Mouse (Mus musculus) myocyte (in vitro differentiated cells): ENCODE measurements at regions not wholly inside any gene's neighbourhood (a gene's known extent, or its start where the extent isn't known, plus 50 kb on each side); places are given as distances from the start of the nearest gene placed in this dataset.

Source experiments
- H3K27me3 ChIP-seq: one replicate; pipeline ENCODE4 v1.6.1; 2011; ENCODE audit not compliant: control insufficient read depth, insufficient read depth, insufficient read length
- H3K36me3 ChIP-seq: one replicate; pipeline ENCODE4 v1.6.1; 2011; ENCODE audit not compliant: control insufficient read depth, insufficient read depth
- H3K4me2 ChIP-seq: one replicate; pipeline ENCODE4 v1.6.1; 2011; ENCODE audit warnings: low read depth, control low read depth
- H3K4me3 ChIP-seq: one replicate; pipeline ENCODE4 v1.5.1; 2011; ENCODE audit warnings: mild to moderate bottlenecking, control low read depth, moderate library complexity
- H3K79me2 ChIP-seq: one replicate; pipeline ENCODE4 v1.6.1; 2011; ENCODE audit not compliant: control insufficient read depth, insufficient read depth
- H3ac ChIP-seq: one replicate; pipeline ENCODE4 v1.6.1; 2011; ENCODE audit not compliant: control insufficient read depth, insufficient read length
- CEBPB ChIP-seq: IDR thresholded peaks from 2 replicates; pipeline ENCODE4 v1.6.1; 2011; ENCODE audit warnings: mild to moderate bottlenecking, moderate library complexity; ENCODE audit not compliant: poor library complexity, insufficient read depth, severe bottlenecking
- E2F4 ChIP-seq: IDR thresholded peaks from one replicate; pipeline ENCODE4 v1.6.1; 2011; ENCODE audit warnings: mild to moderate bottlenecking, control low read depth, moderate library complexity; ENCODE audit not compliant: insufficient read depth
- MAX ChIP-seq: IDR thresholded peaks from one replicate; pipeline ENCODE4 v1.6.1; 2011; ENCODE audit warnings: low read depth, mild to moderate bottlenecking, control low read depth
- MYOD1 ChIP-seq, 3 experiments: IDR thresholded peaks; one replicate each; pipeline ENCODE4 v1.6.1; 2011; ENCODE audit warnings: control low read depth in 2 of 3, low read depth in 2 of 3, mild to moderate bottlenecking in 2 of 3, moderate library complexity in 1 of 3; ENCODE audit not compliant: insufficient read length in 2 of 3, control insufficient read depth in 1 of 3
- MYOG ChIP-seq, 3 experiments: IDR thresholded peaks; one replicate each; pipeline ENCODE4 v1.6.1; 2011; ENCODE audit warnings: control low read depth in 2 of 3, low read depth in 2 of 3, mild to moderate bottlenecking in 2 of 3; ENCODE audit not compliant: insufficient read length in 2 of 3, control insufficient read depth in 1 of 3, insufficient read depth in 1 of 3
- POLR2A ChIP-seq: IDR thresholded peaks from one replicate; pipeline ENCODE4 v1.6.1; 2011; ENCODE audit warnings: low read depth, mild to moderate bottlenecking, control low read depth, moderate library complexity; ENCODE audit not compliant: insufficient read length
- POLR2AphosphoS2 ChIP-seq: IDR thresholded peaks from one replicate; pipeline ENCODE4 v1.6.1; 2011; ENCODE audit warnings: low read depth, control low read depth; ENCODE audit not compliant: insufficient read length
- REST ChIP-seq: IDR thresholded peaks from one replicate; pipeline ENCODE4 v1.6.1; 2011; ENCODE audit warnings: mild to moderate bottlenecking, control low read depth, moderate library complexity; ENCODE audit not compliant: insufficient read depth, insufficient read length
- SRF ChIP-seq: IDR thresholded peaks from one replicate; pipeline ENCODE4 v1.6.1; 2011; ENCODE audit warnings: low read depth; ENCODE audit not compliant: control insufficient read depth, insufficient read length
- TCF12 ChIP-seq: IDR thresholded peaks from one replicate; pipeline ENCODE4 v1.6.1; 2011; ENCODE audit warnings: mild to moderate bottlenecking, control low read depth; ENCODE audit not compliant: poor library complexity, insufficient read depth, severe bottlenecking
- TCF3 ChIP-seq: IDR thresholded peaks from one replicate; pipeline ENCODE4 v1.6.1; 2011; ENCODE audit warnings: low read depth, control low read depth; ENCODE audit not compliant: insufficient read length
- USF1 ChIP-seq: IDR thresholded peaks from one replicate; pipeline ENCODE4 v1.6.1; 2011; ENCODE audit warnings: low read depth, mild to moderate bottlenecking, control low read depth, moderate library complexity

GRCm38 (mm10) chr1:165086131-165086530 is 74.4 kb downstream of the Tbx19 start:
- H3K79me2 ChIP-seq, result no peaks in the 10 kb centered on the region
- no peak overlapping the region for H3ac ChIP-seq
- no peaks in the 10 kb centered on the region for H3K36me3 ChIP-seq
- H3K27me3 ChIP-seq, result no peaks in the 10 kb centered on the region
- no peak overlapping the region for H3K4me2 ChIP-seq
- no peak for TF ChIP-seq MYOG (IDR thresholded peaks at IDR 0.05; ENCODE audit: control insufficient read depth in 1 of 3, insufficient read depth in 1 of 3, insufficient read length in 2 of 3, low read depth in 2 of 3)
- no peak for TF ChIP-seq CEBPB
- TF ChIP-seq TCF3, result no peak
- no peak for TF ChIP-seq MYOD1 (IDR thresholded peaks at IDR 0.05; ENCODE audit: control insufficient read depth in 1 of 3, insufficient read length in 2 of 3, low read depth in 2 of 3)
- no peak for TF ChIP-seq REST
- TF ChIP-seq POLR2AphosphoS2, result no peak
- no peak for TF ChIP-seq POLR2A
- no peak for TF ChIP-seq E2F4
- no peak for TF ChIP-seq USF1
- TF ChIP-seq MAX, result no peak
- TF ChIP-seq SRF, result no peak
- no peak overlapping the region for H3K4me3 ChIP-seq

- no peak overlapping the region for H3ac ChIP-seq
Measured at GRCm38 (mm10) chr1:165084753-165085152, 75.8 kb downstream of the Tbx19 start.

GRCm38 (mm10) chr1:165084179-165084578 is 76.4 kb downstream of the Tbx19 start:
- Histone ChIP-seq H3K4me3 (no peak overlapping the region), H3ac (no peak overlapping the region), H3K36me3 (no peaks in the 10 kb centered on the region), H3K4me2 (peak overlapping the region; percentile 25), H3K79me2 (no peaks in the 10 kb centered on the region), H3K27me3 (no peaks in the 10 kb centered on the region)
- TF ChIP-seq MYOD1 (IDR thresholded peaks at IDR 0.05; ENCODE audit: control insufficient read depth in 1 of 3, insufficient read length in 2 of 3, low read depth in 2 of 3), result peak in 2 of 3 experiments; percentile 66 to 76
- TF ChIP-seq MAX, result no peak
- TF ChIP-seq MYOG (IDR thresholded peaks at IDR 0.05; ENCODE audit: control insufficient read depth in 1 of 3, insufficient read depth in 1 of 3, insufficient read length in 2 of 3, low read depth in 2 of 3), result peak in 2 of 3 experiments; percentile 60 to 79

More at GRCm38 (mm10) chr1:165084753-165085152, 75.8 kb downstream of the Tbx19 start:
- Histone ChIP-seq H3K36me3 (no peaks in the 10 kb centered on the region), H3K27me3 (no peaks in the 10 kb centered on the region), H3K4me2 (peak overlapping the region; percentile 25), H3K4me3 (no peak overlapping the region), H3K79me2 (no peaks in the 10 kb centered on the region)
- no peak for TF ChIP-seq MYOG (IDR thresholded peaks at IDR 0.05; ENCODE audit: control insufficient read depth in 1 of 3, insufficient read depth in 1 of 3, insufficient read length in 2 of 3, low read depth in 2 of 3)
- no peak for TF ChIP-seq SRF
- no peak for TF ChIP-seq E2F4
- no peak for TF ChIP-seq POLR2AphosphoS2
- TF ChIP-seq TCF12, result no peak
- TF ChIP-seq MAX, result no peak
- TF ChIP-seq REST, result no peak
- no peak for TF ChIP-seq CEBPB
- no peak for TF ChIP-seq TCF3
- TF ChIP-seq USF1, result no peak
- no peak for TF ChIP-seq MYOD1 (IDR thresholded peaks at IDR 0.05; ENCODE audit: control insufficient read depth in 1 of 3, insufficient read length in 2 of 3, low read depth in 2 of 3)
- no peak for TF ChIP-seq POLR2A

- H3K36me3 ChIP-seq, result no peaks in the 10 kb centered on the region
- no peaks in the 10 kb centered on the region for H3K27me3 ChIP-seq
- no peak overlapping the region for H3K4me3 ChIP-seq
- H3K79me2 ChIP-seq, result no peaks in the 10 kb centered on the region
- H3K4me2 ChIP-seq, result no peak overlapping the region
- TF ChIP-seq CEBPB (no peak), MYOG (IDR thresholded peaks at IDR 0.05; ENCODE audit: control insufficient read depth in 1 of 3, insufficient read depth in 1 of 3, insufficient read length in 2 of 3, low read depth in 2 of 3) (no peak), MYOD1 (IDR thresholded peaks at IDR 0.05; ENCODE audit: control insufficient read depth in 1 of 3, insufficient read length in 2 of 3, low read depth in 2 of 3) (no peak), REST (no peak), MAX (no peak), E2F4 (no peak)
- H3ac ChIP-seq, result no peak overlapping the region
Measured at GRCm38 (mm10) chr1:165080351-165080750, 80.2 kb downstream of the Tbx19 start.

GRCm38 (mm10) chr1:165077313-165077712 is 83.3 kb downstream of the Tbx19 start:
- Histone ChIP-seq H3K4me2 (no peak overlapping the region), H3K4me3 (no peak overlapping the region), H3K36me3 (no peaks in the 10 kb centered on the region), H3K79me2 (no peaks in the 10 kb centered on the region), H3ac (no peak overlapping the region), H3K27me3 (no peaks in the 10 kb centered on the region)
- TF ChIP-seq MAX, result no peak
- TF ChIP-seq E2F4, result no peak
- TF ChIP-seq POLR2AphosphoS2, result no peak
- TF ChIP-seq CEBPB, result no peak
- no peak for TF ChIP-seq REST
- no peak for TF ChIP-seq USF1
- TF ChIP-seq MYOD1 (IDR thresholded peaks at IDR 0.05; ENCODE audit: control insufficient read depth in 1 of 3, insufficient read length in 2 of 3, low read depth in 2 of 3), result no peak
- TF ChIP-seq POLR2A, result no peak
- no peak for TF ChIP-seq MYOG (IDR thresholded peaks at IDR 0.05; ENCODE audit: control insufficient read depth in 1 of 3, insufficient read depth in 1 of 3, insufficient read length in 2 of 3, low read depth in 2 of 3)
- no peak for TF ChIP-seq TCF12
- no peak for TF ChIP-seq TCF3
- TF ChIP-seq SRF, result no peak
